8 mouse cellular contexts compared by ENCODE assay signal in genomic region chr11:114852311-114853173, GRCm38 (mm10). TPM values are rescaled to one million over a fixed set of nuclear protein-coding genes. Genes with fewer than 3 reads are reported as not detected.
DNase-seq lines count a peak whose midpoint lies in the region; ATAC-seq and TF ChIP-seq lines count a peak whose summit lies in the region.

No protein-coding gene starts in this region.

- H3K4me2 ChIP-seq in embryonic facial prominence, embryonic 15.5 days (replicated peaks): peak overlapping the region; percentile 98
- H3K4me2 ChIP-seq in intestine, postnatal 0 days (replicated peaks; ENCODE audit: low read depth): peak overlapping the region; percentile 98

- peak overlapping the region; percentile 72 for H3K4me3 ChIP-seq in embryonic facial prominence, embryonic 15.5 days (replicated peaks)
- H3K4me3 ChIP-seq in intestine, postnatal 0 days (ENCODE audit: low read depth, low read length): peak overlapping the region; percentile 69

- WGBS in embryonic facial prominence, embryonic 15.5 days: under 1% methylated on average over 40 of the region's 40 CpGs
- WGBS in intestine, postnatal 0 days: 6% methylated on average over 40 of the region's 40 CpGs

- no peaks in the 10 kb centered on the region for H3K36me3 ChIP-seq in embryonic facial prominence, embryonic 15.5 days
- H3K36me3 ChIP-seq in intestine, postnatal 0 days (ENCODE audit: control insufficient read depth, insufficient read depth): no peaks in the 10 kb centered on the region

- DNase-seq in retina, postnatal 1 day: peak; percentile 59
- no peak for DNase-seq in retina, embryonic 14.5 days (ENCODE audit: low spot score)
- peak; percentile 76 for DNase-seq in mesoderm, embryonic 11.5 days (ENCODE audit: low read depth, low spot score)
- DNase-seq in left cerebral cortex, adult 11 months (ENCODE audit: low spot score): no peak
- DNase-seq in layer of hippocampus, adult 9-10 months (ENCODE audit: low spot score): no peak
- no peak for DNase-seq in right cerebral cortex, postnatal 14 days

- peaks cover 27% of the 10 kb centered on the region for H3K4me1 ChIP-seq in embryonic facial prominence, embryonic 15.5 days
- H3K4me1 ChIP-seq in intestine, postnatal 0 days (replicated peaks; ENCODE audit: control insufficient read depth, insufficient read depth, low read length): no peaks in the 10 kb centered on the region

- no peak for ATAC-seq in embryonic facial prominence, embryonic 15.5 days (ENCODE audit: insufficient number of reproducible peaks, low FRiP score, low TSS enrichment, low read depth)
- ATAC-seq in intestine, postnatal 0 days: no peak

- no peaks in the 10 kb centered on the region for H3K27me3 ChIP-seq in embryonic facial prominence, embryonic 15.5 days
- H3K27me3 ChIP-seq in intestine, postnatal 0 days (replicated peaks; ENCODE audit: control insufficient read depth, insufficient read depth, low read length): peaks cover 38% of the 10 kb centered on the region

- H3K27ac ChIP-seq in embryonic facial prominence, embryonic 15.5 days (replicated peaks): peak overlapping the region; percentile 91
- no peak overlapping the region for H3K27ac ChIP-seq in intestine, postnatal 0 days (ENCODE audit: low read depth, low read length)

- no peak for TF ChIP-seq CTCF in intestine, postnatal 0 days (IDR thresholded peaks at IDR 0.05; ENCODE audit: low read depth)

- H3K9ac ChIP-seq in embryonic facial prominence, embryonic 15.5 days: peak overlapping the region; percentile 70
- H3K9ac ChIP-seq in intestine, postnatal 0 days (ENCODE audit: low read depth, low read length): peak overlapping the region; percentile 51

- H3K9me3 ChIP-seq in embryonic facial prominence, embryonic 15.5 days (replicated peaks): no peaks in the 10 kb centered on the region
- H3K9me3 ChIP-seq in intestine, postnatal 0 days (ENCODE audit: control insufficient read depth): no peaks in the 10 kb centered on the region

RNA-seq across cellular contexts. Expression of gene Gprc5c, which starts 1.6 kb away (rescaled TPM):
- 40.4 and 45.4 TPM in 2 replicates for polyA plus RNA-seq in embryonic facial prominence, embryonic 15.5 days (2015; fragmentation: Nextera tagmentation; extraction: Ambion mirVana)
- 2.3 and 2.8 TPM in 2 replicates for polyA plus RNA-seq in intestine, postnatal 0 days (2015; fragmentation: Nextera tagmentation; extraction: Ambion mirVana)

RNA-seq across cellular contexts. Expression of gene Cd300a, which starts 37.3 kb away (rescaled TPM):
- 1.6 and 1.8 TPM in 2 replicates for polyA plus RNA-seq in embryonic facial prominence, embryonic 15.5 days (2015; fragmentation: Nextera tagmentation; extraction: Ambion mirVana)
- polyA plus RNA-seq in intestine, postnatal 0 days (2015; fragmentation: Nextera tagmentation; extraction: Ambion mirVana): 2.2 and 2.3 TPM in 2 replicates

RNA-seq across cellular contexts. Expression of gene Gpr142, which starts 53.8 kb away (rescaled TPM):
- not detected in 2 replicates for polyA plus RNA-seq in embryonic facial prominence, embryonic 15.5 days (2015; fragmentation: Nextera tagmentation; extraction: Ambion mirVana)
- not detected in 2 replicates for polyA plus RNA-seq in intestine, postnatal 0 days (2015; fragmentation: Nextera tagmentation; extraction: Ambion mirVana)

RNA-seq across cellular contexts. Expression of gene Btbd17, which starts 56.8 kb away (rescaled TPM):
- polyA plus RNA-seq in embryonic facial prominence, embryonic 15.5 days (2015; fragmentation: Nextera tagmentation; extraction: Ambion mirVana): 3.6 and 4.2 TPM in 2 replicates
- polyA plus RNA-seq in intestine, postnatal 0 days (2015; fragmentation: Nextera tagmentation; extraction: Ambion mirVana): 0.14 and 0.20 TPM in 2 replicates

Comparison
In these comparisons a context has a peak if more than half of its experiments do, and no peak if none do; other contexts are left out.
1. DNase-seq: peak in retina, postnatal 1 day (single experiment) and mesoderm, embryonic 11.5 days (single experiment); none in retina, embryonic 14.5 days (single experiment), left cerebral cortex, adult 11 months (single experiment), layer of hippocampus, adult 9-10 months (single experiment) and right cerebral cortex, postnatal 14 days (single experiment).
2. RNA of gene Gprc5c, which starts 1.6 kb away (polyA plus RNA-seq): 40.4 to 45.4 TPM in embryonic facial prominence, embryonic 15.5 days; 2.3 to 2.8 TPM in intestine, postnatal 0 days; every median in the first group is over 10 times any median in the second.